Mouse (Mus musculus): ENCODE data around the gene Hfm1.

Gene Hfm1

DNA sequence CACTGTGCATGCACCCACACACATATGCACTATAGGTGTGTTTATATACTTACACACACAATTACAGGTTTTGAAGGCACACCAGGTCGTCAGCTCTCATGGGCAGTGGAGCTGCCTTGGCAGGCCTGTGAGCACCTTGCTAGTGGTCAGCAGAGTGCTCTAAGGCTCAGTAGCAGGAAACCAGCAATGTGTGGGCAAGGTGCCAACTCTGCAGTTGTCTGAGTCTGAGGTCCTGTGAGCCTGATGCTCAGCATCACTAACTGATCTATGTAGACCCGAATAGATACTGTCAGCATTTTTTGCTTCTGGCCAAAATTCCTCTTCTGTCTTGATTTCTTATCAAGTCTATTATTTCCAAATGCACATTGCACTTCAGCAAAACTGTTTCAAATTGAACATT lies 82.2 kb downstream of the Hfm1 start:
- DNase-seq (ENCODE audit: extremely low spot score, low spot score) = no peak

DNA sequence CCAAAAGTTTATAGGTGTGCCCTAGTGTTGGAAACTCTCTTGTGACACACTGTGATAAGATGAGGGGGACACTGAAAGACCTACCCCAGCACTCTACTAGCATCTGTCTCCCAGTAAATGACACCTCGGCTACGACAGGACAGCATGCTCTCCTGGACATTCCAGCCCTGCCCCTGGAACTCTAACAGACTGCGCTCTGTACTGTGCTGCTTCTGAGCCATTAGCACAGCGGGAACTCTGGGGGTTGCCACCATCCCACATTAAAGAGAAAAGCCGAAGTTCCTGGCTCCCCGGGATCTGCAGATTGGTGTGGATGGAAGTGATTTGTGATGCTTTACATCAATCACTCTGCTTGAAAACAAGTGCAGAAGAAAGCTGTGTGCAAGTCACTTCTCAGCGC lies 93.1 kb downstream of the Hfm1 start:
- DNase-seq (ENCODE audit: extremely low spot score, low spot score) = peak; percentile 41

DNA sequence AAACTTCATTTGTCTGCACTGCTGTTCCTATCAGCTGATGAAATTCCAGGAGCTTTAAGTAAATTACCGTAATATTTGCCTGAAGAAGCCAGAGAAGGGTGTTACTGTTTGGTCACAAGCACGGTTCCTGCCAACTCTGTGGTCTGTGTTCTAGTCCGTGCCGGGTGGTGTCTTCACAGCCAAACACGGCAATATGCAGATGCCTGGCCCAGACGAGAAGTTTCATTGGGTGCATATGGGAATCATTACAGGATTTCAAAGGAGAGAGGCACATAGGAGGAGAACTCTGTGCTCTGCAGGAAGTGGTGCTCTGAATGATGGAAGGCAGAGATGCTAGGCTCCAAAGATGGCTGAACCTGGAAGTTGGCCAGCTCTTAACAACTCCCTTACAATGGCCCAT lies 94.7 kb downstream of the Hfm1 start:
- no peak for DNase-seq (ENCODE audit: extremely low spot score, low spot score)

DNA sequence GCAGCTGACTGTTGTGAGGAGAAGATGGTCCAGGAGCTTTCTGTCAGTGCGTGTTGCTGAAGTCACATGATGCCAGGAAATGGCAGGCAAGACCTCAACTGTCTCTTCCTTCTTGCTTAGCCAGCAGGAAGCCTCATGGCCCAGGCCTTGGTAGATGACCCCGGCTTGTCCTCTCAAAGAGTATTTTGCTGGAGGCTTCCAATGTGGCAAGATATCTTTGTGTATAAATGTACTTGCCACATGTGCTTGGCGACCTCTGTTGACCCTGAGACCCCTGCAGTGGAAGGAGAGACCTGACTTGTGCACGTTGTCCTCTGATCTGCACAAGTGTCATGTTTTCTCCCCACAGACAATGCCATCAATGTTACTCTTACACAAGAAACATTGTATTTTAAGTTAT lies 95.3 kb downstream of the Hfm1 start:
- DNase-seq (ENCODE audit: extremely low spot score, low spot score) = peak; percentile 38

DNA sequence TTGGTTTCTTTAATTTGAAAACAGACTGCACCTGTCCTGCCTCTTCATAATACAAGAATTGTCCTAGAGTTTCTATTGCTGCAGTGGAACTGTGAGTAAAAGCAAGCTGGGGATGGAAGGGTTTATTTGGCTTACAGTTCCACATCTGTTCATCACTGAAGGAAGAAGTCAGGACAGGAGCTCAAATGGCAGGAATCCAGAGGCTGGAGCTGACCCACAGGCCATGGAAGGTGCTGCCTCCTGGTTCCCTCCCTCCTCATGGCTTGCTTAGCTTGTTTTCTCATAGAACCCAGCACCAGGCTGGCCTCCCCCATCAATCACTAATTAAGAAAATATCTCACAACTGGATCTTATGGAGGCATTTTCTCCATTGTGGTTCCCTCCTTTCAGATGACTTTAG lies 99.4 kb downstream of the Hfm1 start:
- DNase-seq (ENCODE audit: extremely low spot score, low spot score) = no peak

DNA sequence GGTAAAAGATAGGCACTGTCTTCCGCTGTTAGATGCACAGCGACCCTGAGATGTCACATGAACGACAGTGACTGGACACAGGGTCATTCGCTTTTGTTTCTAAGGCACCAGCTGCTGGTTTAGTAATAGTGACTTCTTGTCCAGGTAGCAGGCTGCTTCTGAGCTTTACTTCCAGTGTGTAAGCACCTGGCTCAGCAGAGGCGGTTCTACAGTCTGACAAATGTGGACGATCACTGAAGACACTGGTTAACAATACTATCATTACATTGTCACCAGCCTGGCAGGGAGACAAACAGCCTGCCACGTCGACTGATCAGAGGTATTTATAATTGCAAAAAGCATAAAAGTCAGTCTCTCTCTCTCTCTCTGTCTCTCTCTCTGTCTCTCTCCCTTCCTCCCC lies 100.1 kb downstream of the Hfm1 start:
- no peak for DNase-seq (ENCODE audit: extremely low spot score, low spot score)

DNA sequence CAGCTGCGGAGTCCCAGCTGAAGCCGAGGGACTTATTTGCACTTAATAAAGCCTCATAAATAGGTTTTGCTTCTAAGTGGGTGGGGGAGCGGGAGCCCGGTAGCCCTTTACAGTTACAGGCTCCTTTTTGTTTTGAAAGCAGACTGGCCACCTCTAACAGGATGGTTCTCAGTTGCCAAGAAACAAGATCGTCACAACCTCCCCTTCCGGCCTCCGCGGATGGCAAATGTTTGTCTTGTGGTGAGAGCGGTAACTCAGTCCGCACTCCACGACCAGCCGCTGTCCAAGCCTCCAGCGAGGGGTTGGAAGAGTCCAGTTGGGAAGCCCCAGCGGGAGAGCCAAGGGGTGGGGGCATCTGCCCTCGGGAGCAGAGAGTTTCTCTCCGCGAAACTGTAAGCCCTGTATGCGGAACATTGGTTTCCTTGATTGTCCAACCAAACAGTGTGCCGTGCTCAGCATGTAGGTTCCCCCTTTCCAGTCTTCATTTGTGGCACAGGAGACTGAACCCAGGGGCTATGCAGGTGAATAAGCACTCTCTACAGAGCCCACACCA lies 100.7 kb downstream of the Hfm1 start:
- DNase-seq (ENCODE audit: extremely low spot score, low spot score) = peak; percentile 60

DNA sequence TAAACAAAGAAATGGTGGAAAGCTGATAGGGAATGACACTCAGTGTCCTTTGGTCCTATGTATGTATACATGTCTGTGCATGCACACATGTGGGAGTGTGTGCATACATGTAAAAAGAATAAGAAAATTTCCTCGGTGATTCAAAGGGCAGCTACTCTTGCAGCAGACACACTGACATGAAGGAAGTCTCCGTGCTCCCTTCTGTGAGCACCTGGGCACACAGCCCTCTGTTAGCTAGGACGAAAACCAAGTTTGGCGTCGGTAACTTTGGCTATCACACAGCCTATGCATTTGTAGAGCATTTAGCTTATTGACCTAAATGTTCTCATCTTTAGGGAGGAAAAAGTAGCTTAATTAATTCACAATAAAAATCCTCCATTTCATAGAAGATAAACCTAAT lies 101.4 kb downstream of the Hfm1 start:
- no peak for DNase-seq (ENCODE audit: extremely low spot score, low spot score)

DNA sequence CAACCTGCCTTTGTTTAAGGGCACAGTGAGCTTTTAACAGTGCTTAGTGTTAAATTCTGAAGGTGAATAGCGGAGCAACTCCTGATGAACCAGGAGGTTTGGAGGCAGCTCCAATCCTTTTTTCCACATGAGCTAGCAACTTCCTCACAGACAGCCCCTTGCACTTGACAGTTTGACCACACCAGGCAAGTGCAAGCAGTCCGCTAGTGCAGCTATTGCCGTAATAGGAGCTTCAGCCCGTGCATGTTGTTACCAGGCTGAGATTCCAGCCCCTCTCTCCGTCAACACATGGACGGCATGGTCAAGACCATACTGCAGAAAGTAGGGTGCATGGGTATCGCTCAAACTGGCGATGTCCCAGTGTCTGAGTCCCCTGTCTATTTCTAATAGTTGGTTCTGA lies 106.5 kb downstream of the Hfm1 start:
- DNase-seq (ENCODE audit: extremely low spot score, low spot score) = no peak

DNA sequence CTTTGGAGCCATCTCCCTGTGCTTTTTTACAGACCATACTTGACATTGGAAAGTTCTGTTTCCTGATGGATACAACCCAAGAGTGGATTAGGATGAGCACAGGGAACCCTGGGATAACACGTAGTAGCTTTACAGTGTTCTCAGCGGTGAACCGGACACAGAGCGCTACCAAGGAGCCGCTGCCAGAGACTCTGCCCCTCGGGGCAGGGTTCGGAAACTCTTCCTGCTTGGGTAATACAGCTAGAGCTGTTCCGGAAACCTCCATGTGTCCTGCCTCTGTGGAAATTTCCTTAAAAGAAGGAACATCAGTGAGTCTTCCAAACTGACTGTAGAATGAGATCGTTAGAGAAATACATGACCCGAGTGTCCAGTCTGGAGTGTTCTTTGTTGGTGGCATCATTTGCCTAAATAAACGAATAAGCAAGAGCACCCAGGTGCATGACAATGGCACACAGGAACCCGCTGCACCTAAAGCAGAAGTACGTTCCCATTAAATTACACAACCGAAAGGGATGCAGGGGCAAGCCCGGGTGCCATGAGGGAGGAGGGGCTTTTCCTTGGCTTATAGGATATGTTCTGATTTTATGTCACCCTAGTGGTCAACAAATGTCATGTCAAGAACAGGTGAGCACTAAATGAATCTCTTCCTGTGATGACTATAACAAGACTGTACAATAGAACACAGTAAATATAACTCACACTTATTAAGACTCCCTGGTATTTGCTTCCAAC lies 110.0 kb downstream of the Hfm1 start:
- no peak for DNase-seq (ENCODE audit: extremely low spot score, low spot score)

DNA sequence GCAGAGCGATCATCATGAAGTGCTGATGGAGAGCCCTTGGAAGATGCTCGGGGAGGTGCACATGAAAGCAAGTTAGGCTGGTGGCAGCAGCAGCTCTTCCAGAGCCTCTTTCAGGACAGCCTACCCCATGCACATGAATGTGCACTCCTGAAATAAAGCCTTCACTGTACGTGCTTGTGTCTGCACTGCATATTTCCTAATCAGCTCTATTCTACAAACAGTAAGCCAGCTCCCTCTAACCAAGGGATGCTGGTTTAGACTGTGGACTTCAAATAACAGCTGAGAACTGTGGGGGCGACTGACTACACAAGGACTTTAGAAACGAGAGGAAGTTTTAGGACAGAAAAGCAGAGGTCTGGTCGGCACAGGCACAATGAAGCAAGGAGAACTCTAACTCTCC lies 111.5 kb downstream of the Hfm1 start:
- no peak for DNase-seq (ENCODE audit: extremely low spot score, low spot score)

DNA sequence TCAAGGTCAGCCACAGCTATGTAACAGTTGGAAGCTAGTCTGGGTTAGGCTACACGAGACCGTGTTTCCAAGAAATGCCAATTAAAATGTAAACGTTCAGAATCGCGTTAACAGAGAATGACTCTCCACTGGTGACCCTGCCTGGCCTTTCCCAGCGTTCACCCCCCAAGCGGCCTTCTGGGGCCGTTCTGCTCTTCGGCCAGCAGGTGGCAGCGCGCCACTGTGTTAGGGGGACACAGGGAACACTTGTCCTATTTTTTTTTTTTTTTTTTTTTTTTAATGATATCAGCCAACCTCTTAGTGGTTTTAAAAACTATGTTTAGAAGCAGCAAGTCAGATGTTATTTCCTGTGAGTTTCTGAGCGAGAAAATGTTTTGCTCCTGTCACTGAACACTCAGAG lies 123.0 kb downstream of the Hfm1 start:
- peak; percentile 71 for DNase-seq (ENCODE audit: extremely low spot score, low spot score)

DNA sequence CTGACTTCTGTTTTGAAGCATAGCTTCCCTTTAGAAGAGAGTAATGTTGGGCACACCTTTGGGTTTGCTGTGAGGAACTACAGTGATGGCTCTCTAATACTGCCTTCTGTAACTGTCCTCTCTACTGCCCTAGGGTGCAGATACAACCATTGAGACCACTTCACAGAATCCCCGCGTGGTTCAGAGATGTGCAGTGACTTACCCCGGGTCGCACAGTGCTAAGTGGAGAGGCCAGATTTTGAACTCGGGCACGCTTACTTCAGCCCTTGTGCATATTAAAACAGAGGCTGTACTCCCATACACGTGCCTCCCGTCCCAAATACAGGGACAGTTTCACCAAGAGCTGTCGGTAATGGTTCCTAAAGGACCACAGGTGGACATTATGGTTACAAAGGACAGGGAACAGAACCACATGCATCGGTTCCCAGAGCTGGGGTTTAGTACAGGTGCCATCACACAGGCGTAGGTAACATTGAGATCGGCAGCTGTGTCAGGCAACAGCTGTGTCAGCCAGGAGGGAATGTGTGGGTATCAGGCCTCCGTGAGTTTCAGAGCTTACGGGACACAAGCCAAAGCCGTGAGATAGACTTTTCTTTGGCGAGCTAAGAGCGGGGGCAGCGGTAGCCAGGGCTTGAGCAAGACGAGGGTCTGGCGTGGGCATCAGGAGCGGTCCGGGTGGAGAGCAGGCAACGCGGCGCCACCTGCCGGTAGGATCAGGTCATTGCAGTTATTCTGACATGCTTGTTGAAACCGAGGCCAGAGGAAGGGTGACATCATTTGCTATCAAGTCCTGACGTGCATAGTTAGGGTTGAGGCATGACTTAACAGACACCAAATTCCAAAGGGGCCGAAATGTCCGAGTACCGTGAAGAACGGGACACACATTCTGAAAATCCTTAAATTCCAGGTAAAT lies 124.0 kb downstream of the Hfm1 start:
- peak; percentile 93 for DNase-seq (ENCODE audit: extremely low spot score, low spot score)

DNA sequence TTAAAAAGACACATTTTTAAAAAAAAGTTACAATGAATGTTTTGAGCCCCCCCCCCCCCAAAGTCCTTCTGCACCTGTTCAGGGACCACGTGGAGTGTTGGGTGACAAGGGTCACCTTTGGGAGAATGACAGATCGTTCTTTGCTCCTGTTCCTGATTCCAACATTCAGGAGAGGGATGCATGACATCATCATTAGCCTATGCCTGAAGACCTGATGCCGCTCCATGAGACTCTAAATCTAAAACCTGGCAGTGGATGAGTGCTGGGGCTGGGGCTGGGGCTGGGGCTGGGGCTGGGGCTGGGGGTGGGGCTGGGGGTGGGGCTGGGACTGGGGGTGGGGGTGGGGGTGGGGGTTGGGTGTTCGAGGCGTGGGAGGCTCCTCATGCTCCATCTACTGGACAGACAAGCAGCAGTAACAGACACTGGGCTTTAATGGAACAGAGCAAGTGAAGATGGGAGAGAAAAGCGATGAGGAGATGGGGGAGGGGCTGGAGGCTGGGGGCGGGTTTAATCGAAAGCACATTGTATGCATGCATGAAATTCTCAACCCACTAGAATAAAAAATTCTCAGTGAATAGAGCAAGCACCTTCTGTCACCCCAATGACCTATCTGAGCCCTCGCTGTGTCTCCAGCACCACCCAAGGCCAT lies 124.8 kb downstream of the Hfm1 start:
- peak; percentile 26 for DNase-seq (ENCODE audit: extremely low spot score, low spot score)

DNA sequence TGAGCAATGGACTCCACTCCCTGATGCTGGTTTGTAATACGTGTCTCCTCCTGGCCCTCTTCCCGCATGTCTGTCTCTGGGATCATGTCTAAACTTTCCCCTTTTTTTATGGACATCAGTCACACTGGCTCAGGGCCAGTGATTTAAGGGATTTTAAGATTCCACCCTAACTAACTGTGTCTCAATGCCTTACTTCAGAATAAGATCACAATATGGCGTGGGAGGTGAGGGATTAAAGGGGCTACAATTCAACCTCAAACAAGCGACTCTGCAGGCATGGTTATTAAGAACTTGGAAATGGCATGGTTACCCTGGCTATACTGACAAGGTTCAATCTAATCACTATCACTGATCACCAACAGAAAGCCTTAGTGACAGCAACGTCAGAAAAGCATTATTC lies 128.2 kb downstream of the Hfm1 start:
- no peak for DNase-seq (ENCODE audit: extremely low spot score, low spot score)

DNA sequence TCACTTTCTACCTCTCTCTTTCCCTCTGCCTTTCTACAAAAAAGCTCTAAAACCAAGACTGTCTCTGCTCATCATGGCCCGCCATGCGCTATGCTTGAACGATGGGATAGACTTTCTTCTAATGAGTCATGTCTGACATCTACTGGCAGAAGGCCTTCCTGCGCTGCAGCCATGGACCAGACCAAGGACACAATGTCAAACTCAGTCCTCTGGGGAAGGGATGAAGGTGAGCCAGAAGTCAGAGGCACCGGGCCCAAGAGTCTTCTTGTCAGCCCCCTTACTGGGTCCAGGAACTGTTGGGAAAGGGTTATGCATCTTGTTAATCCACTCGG lies 134.9 kb downstream of the Hfm1 start:
- DNase-seq (ENCODE audit: extremely low spot score, low spot score) = no peak

DNA sequence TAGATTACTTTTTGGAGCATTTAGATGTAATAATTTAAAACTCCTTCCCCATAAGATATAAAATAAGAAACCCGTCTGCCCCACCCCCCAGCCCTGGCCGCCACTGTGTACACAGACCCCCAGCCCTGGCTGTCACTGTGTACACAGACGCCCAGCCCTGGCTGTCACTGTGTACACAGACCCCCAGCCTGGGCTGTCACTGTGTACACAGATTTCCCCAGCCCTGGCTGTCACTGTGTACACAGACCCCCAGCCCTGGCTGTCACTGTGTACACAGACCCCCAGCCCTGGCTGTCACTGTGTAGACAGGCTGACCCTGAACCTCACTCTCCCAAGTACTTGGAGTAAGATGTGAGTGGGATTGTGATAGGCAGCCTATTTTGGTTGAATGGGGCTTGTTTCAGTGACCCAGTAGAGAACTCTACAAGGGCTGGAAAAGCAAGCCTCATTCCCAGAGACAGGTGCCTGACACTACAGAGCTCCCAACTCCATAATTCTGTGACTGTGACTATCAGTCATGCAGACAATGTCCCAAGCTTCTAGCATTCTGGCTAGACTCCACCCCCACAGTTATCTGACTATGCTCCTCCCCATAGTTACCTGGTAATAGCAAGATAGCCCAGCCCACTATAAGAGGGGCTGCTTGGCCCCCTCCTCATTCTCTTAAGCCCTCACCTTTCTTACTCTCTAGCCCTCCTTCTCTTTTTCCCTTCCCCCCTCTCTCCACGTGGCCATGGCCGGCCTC lies 135.5 kb downstream of the Hfm1 start:
- DNase-seq (ENCODE audit: extremely low spot score, low spot score) = no peak
